Mouse (Mus musculus): ENCODE measurements at regions not wholly inside any gene's neighbourhood (a gene's known extent, or its start where the extent isn't known, plus 50 kb on each side); places are given as distances from the start of the nearest gene placed in this dataset.

DNA sequence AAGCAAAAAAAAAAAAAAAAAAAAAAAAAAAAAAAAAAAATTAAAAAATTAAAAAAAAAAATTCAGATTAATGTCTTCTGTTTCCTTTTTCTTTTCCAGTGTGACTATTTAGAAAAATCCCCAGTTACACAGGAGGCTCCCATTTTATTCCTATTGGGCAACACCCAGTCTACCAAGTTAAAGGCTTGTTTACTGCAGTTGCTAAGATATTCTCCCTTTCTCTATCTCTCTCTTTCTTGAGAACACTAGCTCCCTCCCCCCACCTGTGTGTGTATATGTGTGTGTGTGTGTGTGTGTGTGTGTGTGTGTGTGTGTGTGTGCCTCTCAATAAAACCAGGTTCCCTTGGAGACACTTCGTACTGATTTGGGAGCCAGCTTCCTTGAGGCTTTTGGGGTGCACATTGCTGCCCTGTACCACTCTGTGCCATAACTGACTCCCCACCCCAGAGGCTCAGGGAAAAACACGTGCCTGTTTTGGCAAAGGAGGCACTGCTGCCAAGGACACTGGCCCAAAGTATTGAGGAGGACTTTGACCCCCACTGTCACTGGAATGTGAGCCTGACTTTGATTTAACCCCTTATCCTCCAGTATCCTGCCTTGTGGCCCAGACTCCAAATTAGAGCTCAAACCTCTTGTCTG lies 50.3 kb downstream of the Anapc15-ps start:
- no peak overlapping the region for H3K27ac ChIP-seq (replicated peaks in 1 of 2; ENCODE audit: control insufficient read depth in 1 of 2, insufficient read depth in 1 of 2, low read depth in 2 of 2, low read length in 2 of 2)
- no peak overlapping the region for H3K4me2 ChIP-seq (ENCODE audit: low read length)
- no peaks in the 10 kb centered on the region for H3K9me3 ChIP-seq (ENCODE audit: control insufficient read depth, low read length)
- ATAC-seq (ENCODE audit: insufficient number of reproducible peaks, insufficient read depth, low FRiP score, low read depth), result no peak
- H3K36me3 ChIP-seq (ENCODE audit: control insufficient read depth, insufficient read depth, low read length), result no peaks in the 10 kb centered on the region
- H3K27me3 ChIP-seq (ENCODE audit: control insufficient read depth, insufficient read depth, low read length), result no peaks in the 10 kb centered on the region
- WGBS, result 6% methylated on average over 2 of the region's 2 CpGs
- H3K4me1 ChIP-seq (ENCODE audit: control insufficient read depth in 2 of 2, insufficient read depth in 2 of 2, low read length in 2 of 2), result peaks cover 8 to 19% of the 10 kb centered on the region in 2 experiments
- no peak overlapping the region for H3K9ac ChIP-seq (ENCODE audit: low read length)
- H3K4me3 ChIP-seq (ENCODE audit: control insufficient read depth in 1 of 2, insufficient read depth in 1 of 2, low read depth in 1 of 2, low read length in 2 of 2), result no peak overlapping the region

DNA sequence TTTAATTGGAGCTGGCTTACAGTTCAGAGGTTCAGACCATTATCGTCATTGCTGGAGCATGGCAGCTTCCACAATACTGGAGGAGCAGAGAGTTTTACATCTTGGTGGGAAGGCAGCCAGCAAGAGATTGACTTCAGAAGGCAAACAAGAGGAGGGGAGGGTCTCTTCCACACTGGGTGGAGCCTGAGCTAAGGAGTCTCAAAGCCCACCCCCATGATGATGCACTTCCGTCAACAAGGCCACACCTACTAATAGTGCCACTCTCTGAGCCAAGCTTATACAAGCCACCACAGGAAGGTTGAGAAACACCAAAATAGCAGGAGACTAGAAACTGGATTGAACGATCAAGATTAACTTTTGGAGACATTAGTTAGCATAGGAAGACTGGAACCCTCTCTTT lies 52.5 kb downstream of the Anapc15-ps start:
- Histone ChIP-seq H3K27ac (replicated peaks in 1 of 2; ENCODE audit: control insufficient read depth in 1 of 2, insufficient read depth in 1 of 2, low read depth in 2 of 2, low read length in 2 of 2) (no peak overlapping the region), H3K9me3 (ENCODE audit: control insufficient read depth, low read length) (no peaks in the 10 kb centered on the region), H3K36me3 (ENCODE audit: control insufficient read depth, insufficient read depth, low read length) (no peaks in the 10 kb centered on the region), H3K27me3 (ENCODE audit: control insufficient read depth, insufficient read depth, low read length) (no peaks in the 10 kb centered on the region), H3K4me1 (ENCODE audit: control insufficient read depth in 2 of 2, insufficient read depth in 2 of 2, low read length in 2 of 2) (peaks cover 8 to 19% of the 10 kb centered on the region in 2 experiments), H3K4me3 (ENCODE audit: control insufficient read depth in 1 of 2, insufficient read depth in 1 of 2, low read depth in 1 of 2, low read length in 2 of 2) (no peak overlapping the region), H3K9ac (ENCODE audit: low read length) (no peak overlapping the region), H3K4me2 (ENCODE audit: low read length) (no peak overlapping the region)
- WGBS, result 91% methylated on average over 3 of the region's 3 CpGs
- ATAC-seq (ENCODE audit: insufficient number of reproducible peaks, insufficient read depth, low FRiP score, low read depth), result no peak

DNA sequence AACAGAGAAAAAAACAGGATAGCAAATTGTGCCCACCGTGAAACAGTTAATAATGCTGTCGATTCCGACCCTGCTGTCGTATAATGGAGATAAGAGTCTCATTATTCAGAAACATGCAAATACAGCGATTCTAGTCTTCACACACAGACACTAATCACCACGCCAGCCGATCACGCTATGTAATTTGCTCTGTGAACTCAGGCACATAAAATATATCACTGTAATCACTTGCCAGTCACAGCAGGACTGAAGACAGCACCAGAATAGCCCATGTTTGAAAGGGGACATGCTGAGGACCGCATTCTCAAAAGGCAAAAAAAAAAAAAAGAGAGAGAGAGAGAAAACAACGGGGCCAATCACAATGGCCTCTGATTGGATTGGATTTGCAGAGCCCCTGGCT lies 53.6 kb downstream of the Anapc15-ps start:
- no peak overlapping the region for H3K27ac ChIP-seq (replicated peaks in 1 of 2; ENCODE audit: control insufficient read depth in 1 of 2, insufficient read depth in 1 of 2, low read depth in 2 of 2, low read length in 2 of 2)
- 55% methylated on average over 10 of the region's 10 CpGs for WGBS
- H3K36me3 ChIP-seq (ENCODE audit: control insufficient read depth, insufficient read depth, low read length), result no peaks in the 10 kb centered on the region
- ATAC-seq (ENCODE audit: insufficient number of reproducible peaks, insufficient read depth, low FRiP score, low read depth), result no peak
- no peak overlapping the region for H3K4me2 ChIP-seq (ENCODE audit: low read length)
- H3K9me3 ChIP-seq (ENCODE audit: control insufficient read depth, low read length), result no peaks in the 10 kb centered on the region
- H3K4me1 ChIP-seq (ENCODE audit: control insufficient read depth in 2 of 2, insufficient read depth in 2 of 2, low read length in 2 of 2), result peaks cover 8 to 19% of the 10 kb centered on the region in 2 experiments
- no peaks in the 10 kb centered on the region for H3K27me3 ChIP-seq (ENCODE audit: control insufficient read depth, insufficient read depth, low read length)
- H3K4me3 ChIP-seq (ENCODE audit: control insufficient read depth in 1 of 2, insufficient read depth in 1 of 2, low read depth in 1 of 2, low read length in 2 of 2), result no peak overlapping the region
- H3K9ac ChIP-seq (ENCODE audit: low read length), result no peak overlapping the region

DNA sequence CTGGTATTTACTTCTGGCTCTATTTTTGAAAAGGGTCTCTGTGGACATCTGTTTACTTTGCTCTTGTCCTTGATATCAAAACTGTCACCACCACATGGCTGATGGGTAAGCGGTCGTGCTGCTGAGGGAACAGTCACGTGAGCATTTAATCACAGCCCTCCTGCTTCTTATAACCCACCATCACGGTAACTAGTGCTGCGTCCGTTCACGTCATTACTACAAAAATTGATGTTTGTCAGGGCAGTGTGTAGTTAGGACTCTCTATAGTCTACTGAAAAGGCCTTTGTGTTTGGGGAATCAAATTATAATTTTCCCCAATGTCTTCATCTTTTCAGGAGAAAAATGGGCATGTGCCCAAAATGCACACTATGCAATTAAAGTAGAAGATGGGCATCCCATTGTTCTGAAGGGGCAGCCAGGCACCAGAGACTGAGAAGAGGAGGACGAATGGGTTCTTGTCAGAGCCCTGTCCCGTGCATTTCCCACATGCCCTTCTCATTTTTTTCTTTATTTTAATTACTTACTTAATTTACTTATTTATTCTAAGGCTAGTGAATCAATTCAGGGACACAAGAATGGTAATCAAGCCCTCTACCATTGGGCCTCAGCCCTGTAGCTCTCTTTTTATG lies 54.6 kb upstream of the Nudt4 start:
- 58% methylated on average over 9 of the region's 9 CpGs for WGBS
- no peaks in the 10 kb centered on the region for H3K27me3 ChIP-seq (ENCODE audit: control insufficient read depth, insufficient read depth, low read length)
- no peak overlapping the region for H3K27ac ChIP-seq (replicated peaks in 1 of 2; ENCODE audit: control insufficient read depth in 1 of 2, insufficient read depth in 1 of 2, low read depth in 2 of 2, low read length in 2 of 2)
- no peaks in the 10 kb centered on the region for H3K36me3 ChIP-seq (ENCODE audit: control insufficient read depth, insufficient read depth, low read length)
- H3K4me1 ChIP-seq (ENCODE audit: control insufficient read depth in 2 of 2, insufficient read depth in 2 of 2, low read length in 2 of 2), result peaks cover 4 to 13% of the 10 kb centered on the region in 2 experiments
- no peak for ATAC-seq (ENCODE audit: insufficient number of reproducible peaks, insufficient read depth, low FRiP score, low read depth)
- H3K4me2 ChIP-seq (ENCODE audit: low read length), result no peak overlapping the region
- no peak overlapping the region for H3K4me3 ChIP-seq (ENCODE audit: control insufficient read depth in 1 of 2, insufficient read depth in 1 of 2, low read depth in 1 of 2, low read length in 2 of 2)
- H3K9ac ChIP-seq (ENCODE audit: low read length), result no peak overlapping the region
- no peaks in the 10 kb centered on the region for H3K9me3 ChIP-seq (ENCODE audit: control insufficient read depth, low read length)

DNA sequence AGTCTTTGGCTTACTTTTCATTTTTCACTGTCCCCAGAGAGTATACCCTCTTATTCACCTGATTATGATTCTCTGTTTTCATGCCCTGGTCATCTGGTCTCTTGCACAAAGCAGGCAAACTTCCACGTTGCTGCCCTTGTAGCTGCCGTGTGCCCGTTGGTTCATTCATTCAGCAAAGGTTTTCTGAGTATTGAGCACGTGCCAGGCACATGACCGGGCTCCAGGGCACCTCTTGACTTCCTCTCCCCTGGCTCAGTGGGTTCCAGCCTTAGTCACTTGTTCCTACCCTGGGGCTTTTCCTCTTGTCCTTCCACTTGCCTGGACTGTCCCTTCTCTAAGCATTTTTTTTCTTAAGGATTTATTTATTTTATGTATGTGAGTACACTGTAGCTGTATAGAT lies 52.9 kb upstream of the Nudt4 start:
- Histone ChIP-seq H3K4me3 (ENCODE audit: control insufficient read depth in 1 of 2, insufficient read depth in 1 of 2, low read depth in 1 of 2, low read length in 2 of 2) (no peak overlapping the region), H3K36me3 (ENCODE audit: control insufficient read depth, insufficient read depth, low read length) (no peaks in the 10 kb centered on the region), H3K4me2 (ENCODE audit: low read length) (no peak overlapping the region), H3K4me1 (ENCODE audit: control insufficient read depth in 2 of 2, insufficient read depth in 2 of 2, low read length in 2 of 2) (0 out of 4 replicates have a peak, but pooled peaks cover 0 to 4% of the 10 kb centered on the region in 2 experiments), H3K9ac (ENCODE audit: low read length) (no peak overlapping the region), H3K27me3 (ENCODE audit: control insufficient read depth, insufficient read depth, low read length) (no peaks in the 10 kb centered on the region), H3K27ac (replicated peaks in 1 of 2; ENCODE audit: control insufficient read depth in 1 of 2, insufficient read depth in 1 of 2, low read depth in 2 of 2, low read length in 2 of 2) (no peak overlapping the region), H3K9me3 (ENCODE audit: control insufficient read depth, low read length) (no peaks in the 10 kb centered on the region)
- 68% methylated on average over 5 of the region's 5 CpGs for WGBS
- no peak for ATAC-seq (ENCODE audit: insufficient number of reproducible peaks, insufficient read depth, low FRiP score, low read depth)

DNA sequence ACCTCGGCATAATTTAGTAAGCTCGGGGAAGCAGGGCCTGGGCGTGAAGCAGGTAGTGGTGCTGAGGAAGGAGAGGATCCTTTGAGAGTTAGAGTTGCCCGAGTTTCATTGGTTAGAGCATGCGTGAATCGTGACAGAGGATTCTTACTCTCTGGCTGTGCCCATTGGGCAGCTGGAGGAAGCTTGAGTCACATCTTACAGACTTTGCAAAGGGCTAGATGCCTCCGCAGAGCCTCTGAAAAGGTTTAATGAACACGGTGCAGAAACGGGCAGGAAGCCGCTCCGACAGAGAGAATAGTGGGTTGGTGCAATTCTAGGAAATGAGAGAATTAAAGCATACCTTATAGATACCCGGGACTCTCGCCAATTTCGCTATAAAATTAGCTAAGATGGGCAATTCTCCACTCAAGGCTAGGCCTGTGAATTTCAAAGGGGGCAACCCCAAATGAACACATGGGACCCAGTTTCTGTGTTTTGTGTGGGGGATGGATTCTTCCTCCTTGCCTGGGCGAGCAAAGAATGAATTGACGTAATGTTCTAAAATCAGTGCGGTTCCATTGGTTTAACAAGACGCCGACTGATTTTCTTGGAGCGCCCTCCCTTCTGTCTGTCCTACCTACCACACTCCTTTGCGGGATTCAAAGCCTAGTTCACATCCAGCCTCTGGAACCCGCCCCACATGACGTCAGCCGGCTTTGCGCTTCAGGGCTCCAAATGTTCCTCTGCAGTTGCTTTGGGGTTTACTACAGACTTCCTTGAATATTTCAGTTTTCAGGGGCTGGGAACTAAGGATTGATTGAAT lies 52.1 kb upstream of the Nudt4 start:
- 0 out of 2 replicates have a peak overlapping the region, but pooled peaks have one; percentile 5 for H3K4me2 ChIP-seq (ENCODE audit: low read length)
- H3K27me3 ChIP-seq (ENCODE audit: control insufficient read depth, insufficient read depth, low read length), result no peaks in the 10 kb centered on the region
- no peak overlapping the region for H3K9ac ChIP-seq (ENCODE audit: low read length)
- WGBS, result 71% methylated on average over 25 of the region's 25 CpGs
- no peaks in the 10 kb centered on the region for H3K9me3 ChIP-seq (ENCODE audit: control insufficient read depth, low read length)
- H3K4me3 ChIP-seq (ENCODE audit: control insufficient read depth in 1 of 2, insufficient read depth in 1 of 2, low read depth in 1 of 2, low read length in 2 of 2), result no peak overlapping the region
- no peak overlapping the region for H3K27ac ChIP-seq (replicated peaks in 1 of 2; ENCODE audit: control insufficient read depth in 1 of 2, insufficient read depth in 1 of 2, low read depth in 2 of 2, low read length in 2 of 2)
- no peaks in the 10 kb centered on the region for H3K36me3 ChIP-seq (ENCODE audit: control insufficient read depth, insufficient read depth, low read length)
- no peak for ATAC-seq (ENCODE audit: insufficient number of reproducible peaks, insufficient read depth, low FRiP score, low read depth)
- H3K4me1 ChIP-seq (ENCODE audit: control insufficient read depth in 2 of 2, insufficient read depth in 2 of 2, low read length in 2 of 2), result peaks cover 6 to 11% of the 10 kb centered on the region in 2 experiments

All from heart, embryonic 14.5 days (tissue).